Mouse (Mus musculus) heart, postnatal 10 days (tissue): ENCODE results near the gene Sbp. TPM values are rescaled to one million over a fixed set of nuclear protein-coding genes. Genes with fewer than 3 reads are reported as not detected.

Experiments
- DNase-seq, 2 experiments: peaks; one replicate each; pipeline ENCODE4 v3.0.0; 2021
- intact Hi-C: fragments of 180-260 bp; cut with DNase I; formaldehyde crosslinking; loops from one replicate; pipeline ENCODE4 v1.15.1; 2025
- total RNA-seq, 2 experiments: library from RNA; stranded (reverse); gene quantifications; 2 replicates each; pipeline ENCODE4 v1.2.3; 2021

Gene Sbp
- total RNA-seq, 2 experiments from 2014 or later = not detected

DNA sequence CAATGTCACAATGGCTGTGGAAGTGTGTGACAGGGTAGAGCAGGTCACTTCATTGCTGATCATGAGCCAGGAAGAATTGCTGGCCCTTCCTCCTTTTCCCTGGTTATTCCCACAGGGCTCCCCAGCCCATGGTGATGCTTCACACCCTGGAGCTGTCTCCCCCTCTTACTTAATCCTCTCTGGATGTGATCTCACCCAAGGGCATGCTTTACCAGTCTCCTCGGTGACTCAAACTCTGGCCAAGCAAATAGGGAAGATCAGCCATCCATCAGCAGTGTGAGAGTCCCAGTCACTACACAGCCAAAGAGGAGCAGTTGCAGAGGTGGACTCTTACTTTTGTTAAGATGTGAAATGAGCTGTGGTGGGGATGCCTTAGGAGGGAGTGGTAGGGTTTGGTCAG, 43.5 kb downstream of the Sbp start:
- no peak for DNase-seq
- intact Hi-C loops = no loop called here

DNA sequence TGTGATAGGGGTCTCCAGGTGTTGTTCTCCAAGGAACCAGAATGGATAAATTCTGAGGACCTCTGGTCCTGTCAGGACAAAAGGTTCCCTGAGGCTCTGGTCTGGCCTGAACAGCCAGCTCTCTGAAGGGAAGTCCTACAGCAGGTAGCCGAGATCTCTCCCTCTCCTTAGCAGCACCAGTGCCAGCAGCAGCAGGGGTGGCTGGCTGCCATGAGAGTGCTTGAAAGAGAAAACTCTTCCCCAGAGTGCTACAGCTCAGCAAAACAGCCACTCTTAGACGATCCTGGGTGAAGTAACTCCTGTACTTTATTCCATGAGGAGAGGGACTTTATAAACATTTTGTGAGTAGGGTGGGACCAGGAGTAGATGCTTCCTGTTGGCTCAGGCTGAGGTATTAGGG, 48.3 kb downstream of the Sbp start:
- intact Hi-C loops = no loop called here

DNA sequence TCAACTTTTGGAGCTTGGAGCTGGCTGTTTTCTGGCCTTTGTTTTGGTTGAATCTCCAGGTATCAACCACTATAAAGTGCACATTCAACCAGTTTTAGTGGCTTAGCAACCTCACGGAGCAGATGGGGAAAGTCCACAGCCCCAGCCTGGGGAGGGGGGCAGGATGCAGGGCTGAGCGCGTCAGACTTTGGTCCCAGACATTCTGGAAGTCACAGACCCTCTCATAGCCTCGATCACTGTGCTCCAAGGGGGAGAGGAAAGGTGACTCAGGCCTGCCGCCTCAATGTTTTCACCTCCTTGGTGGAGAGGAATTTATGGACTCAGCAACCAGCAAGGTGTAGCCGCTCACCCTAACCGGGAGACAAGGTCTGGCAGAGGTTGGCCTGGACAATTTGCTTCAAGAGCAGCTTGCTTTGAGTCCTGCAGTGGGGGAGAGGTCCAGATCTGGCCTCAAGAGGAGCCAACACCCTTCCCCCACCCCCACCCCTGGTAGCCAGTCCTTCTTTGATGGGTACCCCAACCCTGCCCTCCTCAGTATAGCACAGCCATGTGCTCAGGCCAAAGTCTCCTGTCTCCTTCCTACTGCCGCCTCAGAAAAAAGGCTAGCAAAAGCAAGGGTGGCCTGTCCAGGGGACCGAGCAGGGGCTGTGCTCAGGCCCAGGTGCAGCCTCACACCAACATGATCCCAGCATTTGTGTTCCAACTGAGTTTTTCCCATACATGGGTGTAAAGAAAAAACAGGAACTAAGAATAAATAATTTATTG, 51.5 kb downstream of the Sbp start:
- no peak for DNase-seq
- intact Hi-C loops = loop anchor here (2.0 kb wide), 1 partner anchor 24 kb away; no protein-coding TSS in a partner anchor

More for the DNA sequence above, 48.3 kb downstream of the Sbp start:
- DNase-seq = no peak

DNA sequence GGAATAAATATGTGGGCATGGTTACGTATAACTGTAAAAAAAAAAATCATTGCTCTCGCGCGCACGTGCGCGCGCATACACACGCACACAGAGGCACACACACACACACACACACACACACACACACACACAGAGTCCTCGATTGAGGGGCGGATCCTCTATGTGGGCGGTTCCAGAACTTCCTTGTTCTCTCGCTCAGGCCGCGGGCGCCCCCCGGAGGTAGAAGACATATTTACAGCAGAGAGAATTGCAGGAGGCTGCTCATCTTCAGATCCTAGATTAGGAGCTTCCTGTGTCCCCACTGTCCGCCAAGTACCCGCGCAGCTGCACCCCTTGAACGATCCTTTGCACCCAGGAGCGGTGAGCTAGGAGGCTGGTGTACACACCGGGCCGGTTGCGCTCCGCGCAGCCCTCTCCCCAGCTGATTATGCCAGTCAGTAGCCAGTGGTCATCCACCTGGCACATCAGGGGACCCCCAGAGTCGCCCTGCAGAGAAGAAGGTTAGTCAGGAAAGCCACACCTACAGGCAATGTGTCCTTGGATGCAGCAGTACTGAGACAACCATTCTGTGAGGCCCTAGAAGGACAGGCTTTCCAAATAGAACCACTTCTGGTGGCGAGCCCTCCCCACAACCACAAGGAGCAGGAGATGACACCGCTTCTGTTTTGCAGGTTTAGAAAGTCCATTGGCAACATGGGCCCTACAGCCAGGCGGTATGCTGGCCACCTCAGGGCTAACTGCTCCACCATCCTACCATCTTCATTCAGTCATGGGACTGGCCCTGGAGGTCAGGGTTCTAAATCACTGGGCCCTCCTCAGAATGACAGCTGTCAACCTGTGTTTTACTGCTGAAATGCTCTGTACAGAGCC, 52.3 kb downstream of the Sbp start:
- intact Hi-C loops = loop anchor here (2.0 kb wide), 1 partner anchor 25 kb away; no protein-coding TSS in a partner anchor
- DNase-seq = peak; percentile 88 to 94

DNA sequence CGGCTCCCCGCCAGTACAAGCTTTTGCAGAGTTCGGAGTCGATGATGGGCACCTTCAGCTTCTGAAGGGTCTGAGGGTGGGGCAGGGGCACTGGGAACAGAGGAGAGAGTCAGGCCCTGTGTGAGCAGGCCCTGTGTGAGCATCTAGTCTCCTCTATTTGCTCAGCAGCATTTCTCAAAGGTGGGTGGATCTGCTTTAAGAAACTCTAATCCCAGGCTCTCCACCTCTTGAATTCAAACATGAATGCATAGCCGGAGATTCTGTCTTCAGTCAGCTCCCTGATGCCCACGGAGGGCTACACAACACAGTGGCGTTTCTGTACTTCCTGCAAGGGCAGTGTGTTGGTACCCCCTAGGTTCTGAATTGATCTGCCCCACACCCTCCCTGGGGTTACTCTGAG, 53.2 kb downstream of the Sbp start:
- no peak for DNase-seq
- intact Hi-C loops = no loop called here

Other genes starting within 250 kb of the Sbp start
- gene 1520401A03Rik, start 218.9 kb upstream of the Sbp start, total RNA-seq = not detected
- gene Pkmyt1, start 215.3 kb upstream of the Sbp start, total RNA-seq = 1 to 10 TPM; 7.7 to 9.3 TPM
- gene Paqr4, start 200.8 kb upstream of the Sbp start, total RNA-seq = 10 to 100 TPM; 17.5 to 22.0 TPM
- gene Kremen2, start 195.8 kb upstream of the Sbp start, total RNA-seq = not detected
- 10 to 100 TPM; 31.2 to 32.1 TPM for gene Flywch1, start 170.1 kb upstream of the Sbp start, total RNA-seq
- gene Flywch2, start 155.6 kb upstream of the Sbp start, total RNA-seq = 1 to 10 TPM; 2.3 to 2.4 TPM
- 100 to 1,000 TPM; 230 to 231 TPM for gene Srrm2, start 151.1 kb upstream of the Sbp start, total RNA-seq
- 100 to 1,000 TPM; 379 to 407 TPM for gene Elob, start 112.5 kb upstream of the Sbp start, total RNA-seq
- gene Prss33, start 105.6 kb upstream of the Sbp start, total RNA-seq = not detected
- not detected for gene Prss32, start 97.8 kb upstream of the Sbp start, total RNA-seq
- not detected for gene Prss41, start 97.5 kb upstream of the Sbp start, total RNA-seq
- not detected for gene Prss21, start 73.6 kb upstream of the Sbp start, total RNA-seq
- gene Dcpp1, start 60.8 kb upstream of the Sbp start, total RNA-seq = not detected
- not detected for gene Dcpp2, start 60.8 kb upstream of the Sbp start, total RNA-seq
- gene Dcpp3, start 24.2 kb upstream of the Sbp start, total RNA-seq = not detected
- not detected for gene Sbpl, start 13.6 kb downstream of the Sbp start, total RNA-seq
- gene Prss30, start 38.9 kb downstream of the Sbp start, total RNA-seq = not detected
- not detected for gene Prss22, start 56.4 kb downstream of the Sbp start, total RNA-seq
- not detected for gene Prss27, start 96.5 kb downstream of the Sbp start, total RNA-seq
- gene Kctd5, start 131.8 kb downstream of the Sbp start, total RNA-seq = 10 to 100 TPM; 19.5 to 20.8 TPM
- gene Pdpk1, start 209.3 kb downstream of the Sbp start, total RNA-seq = 10 to 100 TPM; 49.4 to 52.9 TPM
- gene Amdhd2, start 222.1 kb downstream of the Sbp start, total RNA-seq = 10 to 100 TPM; 20.7 to 22.8 TPM
- 100 to 1,000 TPM; 275 to 284 TPM for gene Atp6v0c, start 228.0 kb downstream of the Sbp start, total RNA-seq